In the genomic region with DNA sequence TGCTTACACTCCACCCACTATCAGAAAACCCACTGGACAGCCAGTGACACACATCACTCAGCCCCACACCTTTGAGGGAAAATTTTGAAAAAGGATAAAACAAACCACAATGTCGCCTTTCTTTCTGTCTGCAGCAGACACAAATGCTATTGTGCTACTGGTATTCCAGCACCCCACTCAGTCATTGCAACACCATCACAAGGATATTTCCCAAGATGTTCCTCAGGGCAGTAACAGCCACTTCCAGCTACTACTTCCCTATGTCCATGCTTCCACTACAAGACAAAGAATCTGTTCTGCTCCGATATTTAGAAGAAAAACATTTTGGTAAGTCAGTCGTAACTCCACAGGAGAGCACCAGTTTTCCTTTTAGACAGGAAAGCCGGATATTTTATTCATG, we compare ENCODE assay signal across 11 mouse cellular contexts. TPM values are rescaled to one million over a fixed set of nuclear protein-coding genes. Genes with fewer than 3 reads are reported as not detected.
A peak's percentile ranks its signal among the peaks of the same experiment; 100 is the strongest.
DNase-seq lines count a peak whose midpoint lies in the region; ATAC-seq and TF ChIP-seq lines count a peak whose summit lies in the region.
"Had no signal": no experiment of that assay in that cellular context is flagged by ENCODE, and none has a peak within 500 bp of the region (broad histone marks: within the 10 kb centered on the region; RNA-seq: fewer than 3 reads in every experiment).

No protein-coding gene starts in this region.

- no peak overlapping the region for H3K9ac ChIP-seq in heart, embryonic 11.5 days (ENCODE audit: low read depth, low read length)
- no peak overlapping the region for H3K9ac ChIP-seq in limb, embryonic 12.5 days (replicated peaks)
- H3K9ac ChIP-seq in embryonic facial prominence, embryonic 14.5 days (ENCODE audit: low read depth, low read length): no peak overlapping the region

- H3K9me3 ChIP-seq in heart, embryonic 11.5 days (replicated peaks; ENCODE audit: control insufficient read depth, low read length): no peaks in the 10 kb centered on the region
- H3K9me3 ChIP-seq in limb, embryonic 12.5 days: no peaks in the 10 kb centered on the region
- no peaks in the 10 kb centered on the region for H3K9me3 ChIP-seq in limb, embryonic 10.5 days (replicated peaks)
- H3K9me3 ChIP-seq in embryonic facial prominence, embryonic 14.5 days (ENCODE audit: control insufficient read depth, low read length): no peaks in the 10 kb centered on the region

- no peak for DNase-seq in heart, postnatal 14 days
- DNase-seq in limb, embryonic 10.5 days (ENCODE audit: low spot score): no peak
- no peak for DNase-seq in embryonic facial prominence, embryonic 14.5 days (ENCODE audit: low spot score)
- DNase-seq in cerebellum, adult 2 months: no peak
- DNase-seq in ovary, postnatal 10 days (ENCODE audit: low spot score): no peak
- DNase-seq: retina, postnatal 1 day had no signal

- TF ChIP-seq POLR2A in cerebellum, adult 2 months (IDR thresholded peaks at IDR 0.05; ENCODE audit: borderline replicate concordance, insufficient read depth, low read length): no peak

- peak overlapping the region; percentile 42 for H3K27ac ChIP-seq in heart, embryonic 11.5 days (ENCODE audit: low read depth, low read length)
- peak overlapping the region; percentile 66 for H3K27ac ChIP-seq in limb, embryonic 12.5 days
- no peak overlapping the region for H3K27ac ChIP-seq in limb, embryonic 10.5 days
- H3K27ac ChIP-seq in embryonic facial prominence, embryonic 14.5 days (replicated peaks; ENCODE audit: low read depth, low read length): peak overlapping the region; percentile 67
- H3K27ac ChIP-seq in cerebellum, adult 2 months (ENCODE audit: insufficient read depth, low read length): no peak overlapping the region

- WGBS in heart, embryonic 11.5 days (ENCODE audit: insufficient replicate concordance): 82% methylated on average over 4 of the region's 4 CpGs
- WGBS in limb, embryonic 12.5 days: 82% methylated on average over 4 of the region's 4 CpGs
- WGBS in limb, embryonic 10.5 days: 93% methylated on average over 4 of the region's 4 CpGs
- WGBS in embryonic facial prominence, embryonic 14.5 days: 74% methylated on average over 4 of the region's 4 CpGs
- 50% methylated on average over 4 of the region's 4 CpGs for WGBS in cerebellum, adult 2 months

- no peak for ATAC-seq in heart, embryonic 11.5 days (replicated peaks; ENCODE audit: insufficient number of reproducible peaks, low FRiP score, low TSS enrichment)
- ATAC-seq in limb, embryonic 12.5 days (ENCODE audit: insufficient number of reproducible peaks, insufficient read depth, low FRiP score, low TSS enrichment, low read depth): no peak
- ATAC-seq in embryonic facial prominence, embryonic 14.5 days (ENCODE audit: low read depth): no peak
- ATAC-seq in megakaryocyte progenitor cell, adult 5-6 weeks (replicated peaks; ENCODE audit: poor library complexity): peak; percentile 27
- ATAC-seq: CD4-positive, CD25-positive, alpha-beta regulatory T cell, adult 4 months; midbrain, embryonic 16.5 days had no signal

- no peak overlapping the region for H3K4me3 ChIP-seq in heart, embryonic 11.5 days (ENCODE audit: low read depth, low read length)
- no peak overlapping the region for H3K4me3 ChIP-seq in limb, embryonic 12.5 days (replicated peaks)
- no peak overlapping the region for H3K4me3 ChIP-seq in limb, embryonic 10.5 days
- no peak overlapping the region for H3K4me3 ChIP-seq in embryonic facial prominence, embryonic 14.5 days (ENCODE audit: low read depth, low read length)
- H3K4me3 ChIP-seq in cerebellum, adult 2 months (replicated peaks; ENCODE audit: insufficient read depth, low read depth, low read length): no peak overlapping the region

- intact Hi-C loops in heart, postnatal 14 days (cut with DNase I): loop anchor here (5.0 kb wide), 1 partner anchor 32 kb away; no protein-coding TSS in a partner anchor

- no peaks in the 10 kb centered on the region for H3K27me3 ChIP-seq in heart, embryonic 11.5 days (ENCODE audit: control insufficient read depth, insufficient read depth, low read length)
- H3K27me3 ChIP-seq in limb, embryonic 12.5 days: no peaks in the 10 kb centered on the region
- H3K27me3 ChIP-seq in limb, embryonic 10.5 days (ENCODE audit: low read depth, poor library complexity, severe bottlenecking): no peaks in the 10 kb centered on the region
- no peaks in the 10 kb centered on the region for H3K27me3 ChIP-seq in embryonic facial prominence, embryonic 14.5 days (replicated peaks; ENCODE audit: control insufficient read depth, insufficient read depth, low read length)
- no peaks in the 10 kb centered on the region for H3K27me3 ChIP-seq in cerebellum, adult 2 months (ENCODE audit: control insufficient read depth, insufficient read depth, low read length)

- H3K4me2 ChIP-seq in heart, embryonic 11.5 days: no peak overlapping the region
- H3K4me2 ChIP-seq in limb, embryonic 12.5 days: no peak overlapping the region
- H3K4me2 ChIP-seq in embryonic facial prominence, embryonic 14.5 days (ENCODE audit: low read depth, low read length): no peak overlapping the region

- TF ChIP-seq CTCF in cerebellum, adult 2 months (IDR thresholded peaks at IDR 0.05; ENCODE audit: borderline replicate concordance, insufficient read depth, low read depth, low read length): no peak

- peaks cover 79% of the 10 kb centered on the region for H3K4me1 ChIP-seq in heart, embryonic 11.5 days (ENCODE audit: control insufficient read depth, insufficient read depth, low read length)
- H3K4me1 ChIP-seq in limb, embryonic 12.5 days (replicated peaks): peaks cover 80% of the 10 kb centered on the region
- peaks cover 83% of the 10 kb centered on the region for H3K4me1 ChIP-seq in limb, embryonic 10.5 days
- H3K4me1 ChIP-seq in embryonic facial prominence, embryonic 14.5 days (ENCODE audit: control insufficient read depth, insufficient read depth, low read length): peaks cover 78% of the 10 kb centered on the region
- H3K4me1 ChIP-seq in cerebellum, adult 2 months (ENCODE audit: control insufficient read depth, insufficient read depth, low read length): peaks cover 11% of the 10 kb centered on the region

- H3K36me3 ChIP-seq in heart, embryonic 11.5 days (ENCODE audit: control insufficient read depth, insufficient read depth, low read length): no peaks in the 10 kb centered on the region; the same call in 1 of the 2 replicates
- peaks cover 27% of the 10 kb centered on the region; the same call in 1 of the 2 replicates for H3K36me3 ChIP-seq in limb, embryonic 12.5 days
- peaks cover 54% of the 10 kb centered on the region for H3K36me3 ChIP-seq in limb, embryonic 10.5 days
- H3K36me3 ChIP-seq in embryonic facial prominence, embryonic 14.5 days (ENCODE audit: control insufficient read depth, insufficient read depth, low read length): peaks cover 19% of the 10 kb centered on the region

RNA-seq across cellular contexts. Expression of gene Actn4, which starts 7.4 kb away (rescaled TPM):
- 227 and 262 TPM in 2 replicates for polyA plus RNA-seq in heart, embryonic 11.5 days (2014; fragmentation: Nextera tagmentation; extraction: Ambion mirVana)
- total RNA-seq in heart, postnatal 14 days (2021): 100 to 1,000 TPM; 110 to 127 TPM
- 269 and 283 TPM in 2 replicates for polyA plus RNA-seq in limb, embryonic 12.5 days (2016; fragmentation: Nextera tagmentation; extraction: Ambion mirVana)
- 253 and 285 TPM in 2 replicates for polyA plus RNA-seq in limb, embryonic 10.5 days (2016; fragmentation: Nextera tagmentation; extraction: Ambion mirVana)
- 256 and 280 TPM in 2 replicates for polyA plus RNA-seq in embryonic facial prominence, embryonic 14.5 days (2014; fragmentation: Nextera tagmentation; extraction: Ambion mirVana)
- total RNA-seq in megakaryocyte progenitor cell, adult 5-6 weeks (2015): 86.4 and 87.2 TPM in 2 replicates
- 47.1 and 49.5 TPM in 2 replicates for total RNA-seq in megakaryocyte progenitor cell, adult 5-6 weeks (2017)
- polyA plus RNA-seq in cerebellum, adult 2 months (2012; rRNA removed): 129 and 135 TPM in 2 replicates

RNA-seq across cellular contexts. Expression of gene Eif3k, which starts 26.9 kb away (rescaled TPM):
- polyA plus RNA-seq in heart, embryonic 11.5 days (2014; fragmentation: Nextera tagmentation; extraction: Ambion mirVana): 278 and 286 TPM in 2 replicates
- 100 to 1,000 TPM; 157 to 159 TPM for total RNA-seq in heart, postnatal 14 days (2021)
- polyA plus RNA-seq in limb, embryonic 12.5 days (2016; fragmentation: Nextera tagmentation; extraction: Ambion mirVana): 438 and 440 TPM in 2 replicates
- 446 and 467 TPM in 2 replicates for polyA plus RNA-seq in limb, embryonic 10.5 days (2016; fragmentation: Nextera tagmentation; extraction: Ambion mirVana)
- polyA plus RNA-seq in embryonic facial prominence, embryonic 14.5 days (2014; fragmentation: Nextera tagmentation; extraction: Ambion mirVana): 403 and 404 TPM in 2 replicates
- 248 and 305 TPM in 2 replicates for total RNA-seq in megakaryocyte progenitor cell, adult 5-6 weeks (2015)
- 384 and 406 TPM in 2 replicates for total RNA-seq in megakaryocyte progenitor cell, adult 5-6 weeks (2017)
- 322 and 331 TPM in 2 replicates for polyA plus RNA-seq in cerebellum, adult 2 months (2012; rRNA removed)

RNA-seq across cellular contexts. Expression of gene Map4k1, which starts 27.1 kb away (rescaled TPM):
- 6.8 and 6.9 TPM in 2 replicates for polyA plus RNA-seq in heart, embryonic 11.5 days (2014; fragmentation: Nextera tagmentation; extraction: Ambion mirVana)
- 1 to 10 TPM in 1 of 2 experiments, under 1 TPM in 1; 0.96 to 2.4 TPM for total RNA-seq in heart, postnatal 14 days (2021)
- polyA plus RNA-seq in limb, embryonic 12.5 days (2016; fragmentation: Nextera tagmentation; extraction: Ambion mirVana): 10.9 and 11.9 TPM in 2 replicates
- polyA plus RNA-seq in limb, embryonic 10.5 days (2016; fragmentation: Nextera tagmentation; extraction: Ambion mirVana): 18.9 and 19.4 TPM in 2 replicates
- polyA plus RNA-seq in embryonic facial prominence, embryonic 14.5 days (2014; fragmentation: Nextera tagmentation; extraction: Ambion mirVana): 7.2 and 8.7 TPM in 2 replicates
- 38.5 and 49.8 TPM in 2 replicates for total RNA-seq in megakaryocyte progenitor cell, adult 5-6 weeks (2015)
- 62.8 and 65.6 TPM in 2 replicates for total RNA-seq in megakaryocyte progenitor cell, adult 5-6 weeks (2017)
- polyA plus RNA-seq in cerebellum, adult 2 months (2012; rRNA removed): 1.2 and 1.3 TPM in 2 replicates

Comparison
In these comparisons a context has a peak if more than half of its experiments do, and no peak if none do; other contexts are left out.
1. H3K27ac ChIP-seq: peak in heart, embryonic 11.5 days (single experiment), limb, embryonic 12.5 days (single experiment) and embryonic facial prominence, embryonic 14.5 days (single experiment); none in limb, embryonic 10.5 days (single experiment) and cerebellum, adult 2 months (single experiment).